Mouse (Mus musculus) kidney, postnatal 14 days (tissue): ENCODE results near the gene Gdf7.

Experiments used
- DNase-seq: peaks from one replicate; pipeline ENCODE4 v3.0.0; 2022; ENCODE audit warnings: mixed read lengths

Gene Gdf7

GRCm38 (mm10) chr12:8326825-8327674 is 25.3 kb upstream of the Gdf7 start:
- DNase-seq = peak; percentile 94

- DNase-seq = no peak
Observed at GRCm38 (mm10) chr12:8325943-8326522, 24.3 kb upstream of the Gdf7 start.

GRCm38 (mm10) chr12:8325245-8325942 is 23.6 kb upstream of the Gdf7 start:
- DNase-seq = no peak

GRCm38 (mm10) chr12:8324086-8324485 is 22.3 kb upstream of the Gdf7 start:
- DNase-seq = no peak

GRCm38 (mm10) chr12:8321506-8321905 is 19.8 kb upstream of the Gdf7 start:
- DNase-seq = no peak

- peak; percentile 87 for DNase-seq
Observed at GRCm38 (mm10) chr12:8320084-8320713, 18.4 kb upstream of the Gdf7 start.

- DNase-seq = no peak
Observed at GRCm38 (mm10) chr12:8316541-8316940, 14.8 kb upstream of the Gdf7 start.

- DNase-seq = no peak
Observed at GRCm38 (mm10) chr12:8313773-8314172, 12.0 kb upstream of the Gdf7 start.

GRCm38 (mm10) chr12:8313270-8313771 is 11.6 kb upstream of the Gdf7 start, which contains the start of gene Hs1bp3:
TSS of gene Hs1bp3 (plus strand) at chr12:8313432.
- DNase-seq = peak; percentile 90

GRCm38 (mm10) chr12:8312266-8312665 is 10.5 kb upstream of the Gdf7 start:
- DNase-seq = no peak

GRCm38 (mm10) chr12:8310992-8311391 is 9.2 kb upstream of the Gdf7 start:
- no peak for DNase-seq

- no peak for DNase-seq
Observed at GRCm38 (mm10) chr12:8306910-8307309, 5.2 kb upstream of the Gdf7 start.

GRCm38 (mm10) chr12:8306432-8306831 is 4.7 kb upstream of the Gdf7 start:
- peak; percentile 76 for DNase-seq

GRCm38 (mm10) chr12:8305258-8305657 is 3.5 kb upstream of the Gdf7 start:
- DNase-seq = no peak

GRCm38 (mm10) chr12:8301011-8301814 is 541 bp downstream of the Gdf7 start:
- DNase-seq = no peak

GRCm38 (mm10) chr12:8300521-8300920 is 1.2 kb downstream of the Gdf7 start:
- no peak for DNase-seq

GRCm38 (mm10) chr12:8300111-8300480 is 1.7 kb downstream of the Gdf7 start:
- DNase-seq = no peak

GRCm38 (mm10) chr12:8299143-8300110 is 2.3 kb downstream of the Gdf7 start:
- no peak for DNase-seq

GRCm38 (mm10) chr12:8298361-8299142 is 3.2 kb downstream of the Gdf7 start:
- no peak for DNase-seq

GRCm38 (mm10) chr12:8297586-8298214 is 4.1 kb downstream of the Gdf7 start:
- DNase-seq = no peak
